Mouse (Mus musculus) adrenal gland (tissue): Measurements from ENCODE around the gene Fbrs.

Experiments used
- intact Hi-C: fragments of 180-260 bp; cut with DNase I; formaldehyde crosslinking; loops from one replicate; pipeline ENCODE4 v1.15.1; 2025
- microRNA-seq, 2 experiments: library from miRNA; unstranded; fragments of <30 nt; microRNA quantifications; one replicate each; pipeline ENCODE4; 2019

Fbrs gene

DNA sequence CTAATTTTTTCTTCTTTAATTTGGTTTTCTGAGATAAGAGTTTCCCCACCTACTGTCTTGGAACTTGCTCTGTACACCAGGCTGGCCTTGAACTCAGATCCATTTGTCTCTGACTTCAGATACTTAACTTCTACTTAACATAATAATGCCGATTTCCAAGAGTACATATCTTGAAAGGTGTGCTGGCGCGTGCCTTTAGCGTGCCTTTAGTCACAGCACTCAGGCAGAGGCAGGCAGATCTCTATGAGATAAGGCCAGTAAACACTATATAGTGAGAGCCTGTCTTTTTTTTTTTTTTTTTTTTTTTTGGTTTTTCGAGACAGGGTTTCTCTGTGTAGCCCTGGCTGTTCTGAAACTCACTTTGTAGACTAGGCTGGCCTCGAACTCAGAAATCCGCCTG, 37.3 kb downstream of the Fbrs start:
- intact Hi-C loops = no loop called here

DNA sequence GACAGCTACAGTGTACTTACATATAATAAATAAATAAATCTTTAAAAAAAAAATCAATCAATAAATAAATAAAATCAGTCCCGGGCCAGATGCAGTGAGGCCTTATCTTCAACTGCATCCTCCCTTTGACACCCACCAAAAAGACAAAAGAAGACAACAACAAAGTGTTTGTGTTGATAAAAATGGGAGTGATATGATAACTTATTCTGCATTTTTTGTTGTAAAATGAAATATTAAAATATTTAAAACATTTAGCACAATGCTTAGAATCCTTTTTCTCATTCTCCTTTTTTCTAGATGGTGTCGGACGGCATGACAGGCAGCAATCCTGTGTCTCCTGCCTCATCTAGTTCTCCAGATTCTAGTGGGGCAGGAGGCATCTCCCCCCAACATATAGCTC, 40.3 kb downstream of the Fbrs start, which contains the start of gene Gm42715:
Gm42715 (plus strand) TSS at position 301 of the 400 bp plus-strand sequence.
- intact Hi-C loops = no loop called here

Small RNAs within 50 kb of the gene (microRNA-seq; reads per million reads assigned to microRNA genes)
- 0 reads per million in 2 experiments for gene Gm47278
- 0 reads per million in 2 experiments for gene Mir7060
